Mouse (Mus musculus): ENCODE measurements around the gene Uhrf1. TPM values are rescaled to one million over a fixed set of nuclear protein-coding genes. Genes with fewer than 3 reads are reported as not detected.

Uhrf1 gene
- polyA plus RNA-seq, 1 experiment from 2014 or later, result 23.5 TPM

DNA sequence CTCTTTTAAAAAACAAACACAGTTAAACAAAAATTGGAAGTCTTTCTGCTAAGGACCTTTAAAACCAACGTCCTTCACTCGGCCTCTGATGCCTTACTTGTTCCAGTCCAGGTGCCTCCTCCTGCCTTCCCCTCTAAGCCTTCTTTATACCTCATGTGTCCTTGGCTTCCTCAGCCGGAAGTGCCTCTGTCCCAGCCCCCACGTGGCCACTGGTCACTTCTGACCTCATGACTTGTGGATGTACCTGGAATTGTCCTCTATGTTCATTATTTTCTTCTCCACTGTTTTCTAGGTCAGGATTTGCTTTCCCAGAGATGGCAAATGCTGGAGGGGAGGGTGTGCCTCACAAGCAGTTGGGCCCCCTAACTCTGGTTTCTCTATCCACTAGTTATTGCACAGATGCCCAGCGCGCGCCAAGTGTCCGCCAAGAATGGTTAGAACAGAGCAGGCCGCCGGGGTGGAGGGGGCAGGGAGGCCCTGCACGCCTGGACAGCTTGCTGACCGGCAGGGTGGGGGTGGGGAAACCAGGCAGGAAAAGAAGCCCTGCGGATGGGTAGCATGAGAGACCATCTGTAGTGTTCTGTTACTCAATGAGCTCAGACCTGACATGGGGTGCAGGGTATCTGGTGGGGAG is 641 bp upstream of the Uhrf1 start:
- Histone ChIP-seq H3K4me2 (replicated peaks; ENCODE audit: low read depth) (peak overlapping the region; percentile 99), H3K4me1 (replicated peaks; ENCODE audit: control insufficient read depth, insufficient read depth, low read length) (no peaks in the 10 kb centered on the region; the same call in 1 of the 2 replicates), H3K9ac (ENCODE audit: low read depth, low read length) (no peak overlapping the region), H3K9me3 (ENCODE audit: control insufficient read depth) (no peaks in the 10 kb centered on the region), H3K36me3 (ENCODE audit: control insufficient read depth, insufficient read depth) (no peaks in the 10 kb centered on the region), H3K27me3 (replicated peaks; ENCODE audit: control insufficient read depth, insufficient read depth, low read length) (no peaks in the 10 kb centered on the region), H3K4me3 (ENCODE audit: low read depth, low read length) (no peak overlapping the region), H3K27ac (ENCODE audit: low read depth, low read length) (peak overlapping the region; percentile 36; the same call in 1 of the 2 replicates)
- no peak for TF ChIP-seq CTCF (IDR thresholded peaks at IDR 0.05; ENCODE audit: low read depth)
- ATAC-seq, result 0 out of 2 replicates have a peak, but pooled peaks have one; percentile 0
- 34% methylated on average over 13 of the region's 13 CpGs for WGBS

DNA sequence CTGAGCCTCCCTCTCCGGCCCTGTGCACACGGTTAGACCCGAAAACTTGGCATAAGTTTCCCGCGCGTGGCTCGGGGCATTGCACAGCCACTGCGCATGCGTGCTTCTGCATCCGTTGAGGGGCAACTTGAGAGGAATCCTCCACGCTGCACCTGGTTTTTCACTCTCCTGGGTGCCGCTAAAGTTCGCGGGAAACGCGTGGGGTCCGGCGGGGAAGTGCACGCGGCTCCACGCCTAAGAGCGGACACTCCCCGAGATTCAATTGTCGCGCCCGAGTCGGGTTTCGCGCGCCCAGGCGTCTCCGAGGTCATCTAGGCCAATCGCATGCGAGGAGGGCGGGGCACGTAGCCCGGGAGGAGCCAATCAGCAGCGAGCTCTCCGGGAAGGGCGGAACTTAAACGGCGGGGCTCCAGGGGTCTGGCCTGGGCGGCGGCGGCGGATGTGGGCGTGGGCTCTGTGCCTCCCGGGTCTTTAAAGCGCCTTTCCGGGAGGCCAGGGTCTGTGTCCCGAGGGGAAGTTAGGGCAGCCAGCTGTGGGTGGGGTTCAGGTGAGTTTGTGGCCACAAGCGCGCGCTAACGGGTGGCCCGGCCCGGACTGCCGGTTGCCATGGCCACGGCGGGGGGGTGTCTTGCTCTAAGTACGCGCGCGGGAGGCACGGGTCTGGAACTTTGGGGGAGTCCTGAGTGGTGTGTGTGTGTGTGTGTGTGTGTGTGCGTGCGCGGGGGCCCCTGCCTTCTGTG is 896 bp downstream of the Uhrf1 start:
- Histone ChIP-seq H3K27ac (ENCODE audit: low read depth, low read length) (peak overlapping the region; percentile 64; the same call in 1 of the 2 replicates), H3K36me3 (ENCODE audit: control insufficient read depth, insufficient read depth) (peaks cover 10% of the 10 kb centered on the region; the same call in 1 of the 2 replicates), H3K4me1 (replicated peaks; ENCODE audit: control insufficient read depth, insufficient read depth, low read length) (no peaks in the 10 kb centered on the region; the same call in 1 of the 2 replicates), H3K4me3 (ENCODE audit: low read depth, low read length) (peak overlapping the region; percentile 78), H3K4me2 (replicated peaks; ENCODE audit: low read depth) (peak overlapping the region; percentile 99), H3K9me3 (ENCODE audit: control insufficient read depth) (no peaks in the 10 kb centered on the region), H3K9ac (ENCODE audit: low read depth, low read length) (peak overlapping the region; percentile 58), H3K27me3 (replicated peaks; ENCODE audit: control insufficient read depth, insufficient read depth, low read length) (no peaks in the 10 kb centered on the region)
- under 1% methylated on average over 68 of the region's 68 CpGs for whole genome bisulfite sequencing
- TF ChIP-seq CTCF (IDR thresholded peaks at IDR 0.05; ENCODE audit: low read depth), result no peak
- peak; percentile 72 for ATAC-seq

DNA sequence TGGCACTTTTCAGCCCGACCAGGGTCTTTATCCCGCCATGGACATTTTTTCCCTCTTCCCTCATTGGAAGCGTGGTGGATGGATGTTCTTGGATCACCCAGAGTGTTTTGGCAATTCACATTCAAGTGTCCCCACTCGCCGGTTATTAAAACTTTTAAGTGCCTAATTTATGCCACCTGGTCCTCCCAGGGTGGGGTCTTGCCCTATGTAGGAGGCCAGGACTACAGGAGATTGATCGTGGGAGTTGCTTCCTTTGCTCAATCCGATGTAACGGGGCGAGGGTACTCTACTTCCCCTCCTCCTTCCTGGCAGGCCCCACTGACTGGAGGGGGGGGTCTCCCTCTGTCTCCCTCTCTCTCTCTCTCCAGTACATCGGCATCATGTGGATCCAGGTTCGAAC is 1.6 kb downstream of the Uhrf1 start:
- 5% methylated on average over 11 of the region's 11 CpGs for WGBS
- peak overlapping the region; percentile 99 for H3K4me2 ChIP-seq (replicated peaks; ENCODE audit: low read depth)

DNA sequence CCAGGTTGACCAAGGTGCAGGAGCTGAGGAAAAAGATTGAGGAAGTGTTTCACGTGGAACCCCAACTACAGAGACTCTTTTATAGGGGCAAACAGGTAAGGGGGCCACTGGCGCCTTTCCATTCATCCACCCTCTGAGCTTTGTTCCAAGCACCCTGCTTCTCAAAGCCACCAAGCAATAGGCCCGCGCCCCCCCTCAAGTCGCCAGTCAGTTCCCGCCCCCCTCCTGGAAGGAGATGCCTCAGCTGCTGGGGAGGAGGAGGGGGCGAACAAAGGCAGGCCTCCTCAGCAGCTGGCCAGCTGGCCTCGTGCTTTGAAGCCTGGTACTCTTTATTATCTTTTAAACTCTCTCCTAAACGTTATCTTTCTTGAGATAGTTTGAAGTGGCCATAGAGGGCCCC is 2.0 kb downstream of the Uhrf1 start:
- 18% methylated on average over 9 of the region's 9 CpGs for WGBS
- TF ChIP-seq CTCF (IDR thresholded peaks at IDR 0.05; ENCODE audit: low read depth), result no peak
- H3K27ac ChIP-seq (ENCODE audit: low read depth, low read length), result 0 out of 2 replicates have a peak overlapping the region, but pooled peaks have one; percentile 29
- no peak overlapping the region for H3K9ac ChIP-seq (ENCODE audit: low read depth, low read length)
- H3K4me3 ChIP-seq (ENCODE audit: low read depth, low read length), result peak overlapping the region; percentile 78
- H3K36me3 ChIP-seq (ENCODE audit: control insufficient read depth, insufficient read depth), result peaks cover 17% of the 10 kb centered on the region
- H3K9me3 ChIP-seq (ENCODE audit: control insufficient read depth), result no peaks in the 10 kb centered on the region
- ATAC-seq, result no peak
- peak overlapping the region; percentile 99 for H3K4me2 ChIP-seq (replicated peaks; ENCODE audit: low read depth)
- no peaks in the 10 kb centered on the region for H3K27me3 ChIP-seq (replicated peaks; ENCODE audit: control insufficient read depth, insufficient read depth, low read length)
- H3K4me1 ChIP-seq (replicated peaks; ENCODE audit: control insufficient read depth, insufficient read depth, low read length), result no peaks in the 10 kb centered on the region; the same call in 1 of the 2 replicates

More for the DNA sequence above, 1.6 kb downstream of the Uhrf1 start:
- Histone ChIP-seq H3K4me3 (ENCODE audit: low read depth, low read length) (peak overlapping the region; percentile 78), H3K27ac (ENCODE audit: low read depth, low read length) (no peak overlapping the region), H3K36me3 (ENCODE audit: control insufficient read depth, insufficient read depth) (peaks cover 16% of the 10 kb centered on the region; the same call in 1 of the 2 replicates), H3K9ac (ENCODE audit: low read depth, low read length) (peak overlapping the region; percentile 58; the same call in 1 of the 2 replicates), H3K9me3 (ENCODE audit: control insufficient read depth) (no peaks in the 10 kb centered on the region), H3K4me1 (replicated peaks; ENCODE audit: control insufficient read depth, insufficient read depth, low read length) (no peaks in the 10 kb centered on the region; the same call in 1 of the 2 replicates), H3K27me3 (replicated peaks; ENCODE audit: control insufficient read depth, insufficient read depth, low read length) (no peaks in the 10 kb centered on the region)
- ATAC-seq, result no peak
- TF ChIP-seq CTCF (IDR thresholded peaks at IDR 0.05; ENCODE audit: low read depth), result no peak

DNA sequence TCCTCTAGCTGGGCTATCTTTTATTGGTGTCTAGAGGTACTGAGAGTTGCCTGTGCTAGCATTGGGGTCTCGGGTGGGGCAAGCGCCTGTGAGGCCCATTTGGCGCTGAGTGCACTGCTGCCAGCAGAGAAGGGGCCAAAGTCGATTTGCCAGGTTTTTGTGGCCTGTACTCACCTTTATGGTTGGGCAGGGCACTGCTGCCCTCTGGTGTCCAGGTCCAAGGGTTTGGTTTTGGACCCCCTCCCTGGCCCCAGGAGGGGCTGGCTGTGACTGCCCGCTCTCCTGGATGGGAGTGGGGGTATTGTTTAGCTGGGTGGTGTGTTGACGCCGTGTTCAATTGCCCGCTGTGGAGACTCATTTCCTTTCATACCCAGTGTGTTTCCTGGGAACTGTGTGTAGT is 2.7 kb downstream of the Uhrf1 start:
- Histone ChIP-seq H3K9ac (ENCODE audit: low read depth, low read length) (no peak overlapping the region), H3K27ac (ENCODE audit: low read depth, low read length) (0 out of 2 replicates have a peak overlapping the region, but pooled peaks have one; percentile 35), H3K4me1 (replicated peaks; ENCODE audit: control insufficient read depth, insufficient read depth, low read length) (no peaks in the 10 kb centered on the region; the same call in 1 of the 2 replicates), H3K27me3 (replicated peaks; ENCODE audit: control insufficient read depth, insufficient read depth, low read length) (no peaks in the 10 kb centered on the region), H3K4me3 (ENCODE audit: low read depth, low read length) (no peak overlapping the region), H3K36me3 (ENCODE audit: control insufficient read depth, insufficient read depth) (peaks cover 20% of the 10 kb centered on the region), H3K4me2 (replicated peaks; ENCODE audit: low read depth) (peak overlapping the region; percentile 99), H3K9me3 (ENCODE audit: control insufficient read depth) (no peaks in the 10 kb centered on the region)
- WGBS, result 30% methylated on average over 8 of the region's 8 CpGs
- ATAC-seq, result peak; percentile 42
- TF ChIP-seq CTCF (IDR thresholded peaks at IDR 0.05; ENCODE audit: low read depth), result peak; percentile 77

DNA sequence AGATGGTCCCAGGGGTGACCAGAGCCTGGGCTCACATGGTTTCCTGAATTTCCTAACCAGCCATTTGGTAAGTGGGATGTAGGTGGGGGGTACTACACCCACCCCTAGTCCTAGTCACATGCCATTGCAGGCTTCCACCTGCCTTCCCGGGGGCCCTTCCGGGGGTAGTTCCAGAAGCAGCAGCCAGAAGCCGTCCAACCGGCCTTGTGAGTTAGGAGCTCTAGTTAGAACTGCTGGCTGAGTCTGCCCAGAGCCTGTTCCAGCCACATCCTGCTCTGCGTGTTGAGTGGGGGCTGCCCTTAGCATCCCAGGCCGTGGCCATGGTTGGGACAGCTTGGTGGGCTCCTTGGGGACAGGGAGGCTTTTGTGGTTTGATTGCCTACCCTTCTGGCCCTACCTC is 5.0 kb downstream of the Uhrf1 start:
- no peak for ATAC-seq

More for the DNA sequence above, 5.0 kb downstream of the Uhrf1 start:
- Histone ChIP-seq H3K9me3 (ENCODE audit: control insufficient read depth) (no peaks in the 10 kb centered on the region), H3K9ac (ENCODE audit: low read depth, low read length) (no peak overlapping the region; the same call in 1 of the 2 replicates), H3K4me1 (replicated peaks; ENCODE audit: control insufficient read depth, insufficient read depth, low read length) (no peaks in the 10 kb centered on the region; the same call in 1 of the 2 replicates), H3K4me3 (ENCODE audit: low read depth, low read length) (no peak overlapping the region), H3K36me3 (ENCODE audit: control insufficient read depth, insufficient read depth) (peaks cover 34% of the 10 kb centered on the region), H3K4me2 (replicated peaks; ENCODE audit: low read depth) (0 out of 2 replicates have a peak overlapping the region, but pooled peaks have one; percentile 3), H3K27me3 (replicated peaks; ENCODE audit: control insufficient read depth, insufficient read depth, low read length) (no peaks in the 10 kb centered on the region), H3K27ac (ENCODE audit: low read depth, low read length) (no peak overlapping the region)
- TF ChIP-seq CTCF (IDR thresholded peaks at IDR 0.05; ENCODE audit: low read depth), result no peak
- 48% methylated on average over 6 of the region's 6 CpGs for WGBS

Data from intestine, postnatal 0 days (tissue).